Mouse (Mus musculus): Measurements from ENCODE around the gene Ptpn14.

Ptpn14 gene

GRCm38 (mm10) chr1:189902413-189902812 is 174.3 kb downstream of the Ptpn14 start:
- DNase-seq (ENCODE audit: low spot score in 2 of 2): no peak

DNA sequence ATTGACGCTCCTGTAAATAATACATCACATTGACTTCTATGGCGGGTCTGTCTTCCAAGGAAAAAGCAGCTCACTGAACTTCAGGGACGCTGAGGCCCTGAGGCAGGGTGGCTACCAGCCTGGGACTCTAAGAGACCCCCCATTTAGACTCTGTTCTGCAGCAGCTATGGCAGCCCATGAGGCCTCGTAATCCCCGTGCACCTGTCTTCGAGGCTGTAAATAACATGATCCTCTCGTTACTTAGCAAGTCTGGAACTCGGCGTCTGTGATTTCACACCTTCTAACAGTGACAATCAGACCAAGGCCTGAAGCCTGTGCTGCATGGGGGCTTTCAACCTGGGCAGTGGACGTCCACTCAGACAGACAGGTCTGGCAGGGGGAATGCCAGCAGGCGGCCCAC is 175.1 kb downstream of the Ptpn14 start:
- DNase-seq (ENCODE audit: low spot score in 2 of 2): no peak

DNA sequence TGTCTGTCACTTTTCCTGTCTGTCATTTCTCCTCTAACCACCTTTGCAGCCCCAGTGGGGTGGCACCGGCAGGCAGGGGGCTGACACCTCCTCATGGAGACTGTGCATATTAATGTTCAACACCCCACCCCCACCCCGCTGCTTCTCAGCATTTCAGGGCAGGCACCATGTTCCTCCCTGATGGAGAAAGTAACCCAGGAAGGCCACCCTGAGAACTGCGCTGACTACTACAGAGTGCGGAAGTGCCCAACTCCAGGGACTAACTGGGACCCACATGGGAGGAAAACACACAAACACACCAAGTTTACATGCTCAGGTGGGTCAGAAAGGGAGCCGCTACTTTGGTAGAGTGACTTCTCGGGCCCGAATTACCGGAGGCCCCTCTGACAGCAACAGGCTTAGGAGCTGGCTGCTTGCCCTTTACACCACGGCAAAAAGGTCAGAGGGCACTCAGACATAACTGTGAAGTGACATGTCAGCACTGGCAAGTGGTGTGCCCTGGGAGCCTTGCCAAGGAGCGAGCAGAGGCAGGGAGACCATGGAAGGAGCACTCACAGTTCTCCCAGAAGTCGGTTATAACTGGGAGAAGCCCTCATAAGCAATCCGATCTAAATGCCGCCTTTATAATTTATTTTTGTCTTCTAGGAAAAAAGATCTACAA is 182.7 kb downstream of the Ptpn14 start:
- DNase-seq (ENCODE audit: low spot score in 2 of 2): no peak

DNA sequence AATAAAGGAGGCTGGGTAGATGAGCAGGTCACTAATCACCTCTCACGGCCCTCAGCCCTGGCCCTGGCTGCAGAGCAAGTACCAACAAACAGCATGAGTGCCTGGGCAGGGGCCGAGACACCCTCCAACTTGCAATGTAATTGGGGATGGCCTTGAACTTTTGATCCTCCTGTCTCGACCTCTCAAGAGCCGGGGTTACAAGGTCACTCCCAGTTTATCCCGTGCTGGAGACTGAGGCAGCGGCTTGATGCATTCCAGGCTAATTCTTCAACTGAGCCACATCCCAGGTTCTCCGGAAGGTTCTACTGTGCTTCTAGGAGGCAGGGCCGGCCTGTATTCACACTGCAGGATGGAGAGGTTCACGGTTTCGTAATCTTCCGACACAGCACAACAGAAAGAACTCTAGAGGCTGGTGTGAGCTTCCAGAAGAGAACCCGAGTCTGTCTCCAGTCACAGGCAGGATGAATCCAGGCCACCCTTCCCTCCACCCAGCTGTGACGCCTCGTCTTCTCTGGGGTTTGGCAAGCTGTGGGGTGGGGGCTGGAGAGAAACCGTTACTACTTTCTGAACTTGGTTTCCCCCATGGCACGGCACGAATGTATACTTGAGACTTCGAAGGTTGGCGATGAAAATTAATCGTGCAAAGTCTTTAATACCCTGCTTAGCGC is 185.2 kb downstream of the Ptpn14 start:
- DNase-seq (ENCODE audit: low spot score in 2 of 2): no peak

DNA sequence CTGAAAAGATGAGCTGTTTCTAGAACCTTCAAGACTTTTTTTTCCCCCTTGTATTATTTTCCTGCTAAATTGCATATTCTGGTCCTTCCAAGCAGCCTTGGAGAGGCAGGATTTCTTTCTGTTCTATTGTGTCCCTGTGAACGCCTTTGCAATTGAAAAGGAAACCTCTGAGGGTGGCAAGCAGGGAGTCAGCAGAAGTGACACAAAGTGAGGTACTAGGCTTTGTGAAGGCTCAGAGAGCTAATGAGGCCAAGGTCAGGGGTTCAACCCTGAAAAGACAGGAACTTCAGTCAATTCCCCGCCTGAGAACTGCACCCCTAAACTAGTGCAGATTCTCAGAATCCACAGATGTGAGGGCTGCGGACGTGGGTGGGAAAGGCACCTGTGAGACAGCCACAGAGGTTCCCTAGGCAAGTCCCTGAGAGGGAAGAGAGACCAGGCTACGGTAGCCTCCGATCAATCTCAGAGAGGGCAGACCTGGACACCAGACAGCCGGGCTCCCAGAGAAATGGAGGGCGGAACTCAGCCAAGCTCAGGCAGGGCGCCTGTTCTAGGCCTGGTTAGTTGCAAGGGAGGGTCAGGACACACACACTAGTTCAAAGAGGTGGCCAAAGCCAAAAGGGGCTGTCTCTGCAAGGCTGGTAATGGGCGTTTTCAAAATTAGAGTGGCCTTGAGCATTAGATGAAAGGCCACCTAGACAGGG is 188.5 kb downstream of the Ptpn14 start:
- DNase-seq (ENCODE audit: low spot score in 2 of 2): no peak

DNA sequence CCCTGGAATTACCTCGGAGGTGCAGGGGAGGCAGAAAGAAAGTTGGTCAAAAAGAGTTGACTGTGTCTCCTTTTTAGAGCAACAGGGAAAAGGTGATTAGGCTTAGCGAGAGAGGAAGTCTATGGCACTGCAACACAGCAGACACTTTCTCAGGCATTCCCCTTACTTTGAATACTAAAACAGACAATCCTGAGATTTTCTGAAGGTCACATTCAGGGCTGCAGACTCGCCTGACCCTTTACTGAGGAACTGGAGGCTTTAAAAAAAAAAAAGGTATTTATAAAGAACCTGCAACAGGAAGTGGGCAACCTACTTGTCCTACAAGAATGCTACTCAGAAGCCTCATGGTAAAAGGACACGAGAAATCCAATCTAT is 189.0 kb downstream of the Ptpn14 start:
- no peak for DNase-seq (ENCODE audit: low spot score in 2 of 2)

GRCm38 (mm10) chr1:189919756-189920155 is 191.7 kb downstream of the Ptpn14 start:
- no peak for DNase-seq (ENCODE audit: low spot score in 2 of 2)

GRCm38 (mm10) chr1:189920701-189921567 is 192.9 kb downstream of the Ptpn14 start:
- no peak for DNase-seq (ENCODE audit: low spot score in 2 of 2)

DNA sequence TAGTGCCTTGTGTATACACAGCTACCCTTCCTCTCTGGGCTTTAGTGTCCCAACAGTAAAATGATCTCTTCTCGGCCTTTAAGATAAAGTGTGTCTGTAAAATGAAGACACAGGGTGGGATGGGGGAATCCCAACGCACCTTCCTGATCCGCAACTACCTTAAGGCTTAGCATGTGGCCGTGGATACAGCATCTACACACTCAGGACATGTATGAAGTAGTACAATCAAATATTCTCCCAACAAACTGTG is 193.4 kb downstream of the Ptpn14 start:
- DNase-seq (ENCODE audit: low spot score in 2 of 2): no peak

- DNase-seq (ENCODE audit: low spot score in 2 of 2): peak; percentile 25 to 37
Measured at GRCm38 (mm10) chr1:189921818-189922592, 193.9 kb downstream of the Ptpn14 start, which contains the start of gene Smyd2. Smyd2 (minus strand) TSS chr1:189922363.

- DNase-seq (ENCODE audit: low spot score in 2 of 2): no peak
Measured at GRCm38 (mm10) chr1:189922721-189923120, 194.7 kb downstream of the Ptpn14 start.

- no peak for DNase-seq (ENCODE audit: low spot score in 2 of 2)
Measured at GRCm38 (mm10) chr1:189923157-189923556, 195.1 kb downstream of the Ptpn14 start.

- no peak for DNase-seq (ENCODE audit: low spot score in 2 of 2)
Measured at GRCm38 (mm10) chr1:189923871-189924568, 196.0 kb downstream of the Ptpn14 start.

DNA sequence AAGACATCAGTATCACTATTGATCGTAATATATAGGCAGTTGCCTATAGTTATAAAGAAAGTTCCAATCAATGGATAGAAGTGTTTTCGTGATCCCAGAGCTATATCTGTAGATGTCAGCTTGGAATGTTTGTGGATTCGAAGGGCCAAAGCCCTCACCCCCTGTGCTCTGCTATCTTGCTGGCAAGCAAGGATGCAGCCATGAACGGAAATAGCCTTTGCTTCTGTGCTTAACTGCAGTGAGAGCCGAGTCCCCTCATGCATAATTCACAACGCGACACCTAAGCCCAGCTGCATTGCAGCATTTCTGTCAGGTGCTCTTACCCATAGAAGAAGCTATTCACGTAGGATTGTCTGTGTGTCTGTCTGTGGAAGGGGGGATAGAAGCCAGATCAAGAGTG is 198.2 kb downstream of the Ptpn14 start:
- no peak for DNase-seq (ENCODE audit: low spot score in 2 of 2)

Data from frontal cortex, postnatal 25 days (tissue).